Mouse (Mus musculus): ENCODE measurements around the gene Hes1.
"Not testable (repeated sequence)": the region's sequence is repeated elsewhere in the genome, so short reads cannot be mapped to it uniquely, and the experiment has no call there.

The Hes1 gene

DNA sequence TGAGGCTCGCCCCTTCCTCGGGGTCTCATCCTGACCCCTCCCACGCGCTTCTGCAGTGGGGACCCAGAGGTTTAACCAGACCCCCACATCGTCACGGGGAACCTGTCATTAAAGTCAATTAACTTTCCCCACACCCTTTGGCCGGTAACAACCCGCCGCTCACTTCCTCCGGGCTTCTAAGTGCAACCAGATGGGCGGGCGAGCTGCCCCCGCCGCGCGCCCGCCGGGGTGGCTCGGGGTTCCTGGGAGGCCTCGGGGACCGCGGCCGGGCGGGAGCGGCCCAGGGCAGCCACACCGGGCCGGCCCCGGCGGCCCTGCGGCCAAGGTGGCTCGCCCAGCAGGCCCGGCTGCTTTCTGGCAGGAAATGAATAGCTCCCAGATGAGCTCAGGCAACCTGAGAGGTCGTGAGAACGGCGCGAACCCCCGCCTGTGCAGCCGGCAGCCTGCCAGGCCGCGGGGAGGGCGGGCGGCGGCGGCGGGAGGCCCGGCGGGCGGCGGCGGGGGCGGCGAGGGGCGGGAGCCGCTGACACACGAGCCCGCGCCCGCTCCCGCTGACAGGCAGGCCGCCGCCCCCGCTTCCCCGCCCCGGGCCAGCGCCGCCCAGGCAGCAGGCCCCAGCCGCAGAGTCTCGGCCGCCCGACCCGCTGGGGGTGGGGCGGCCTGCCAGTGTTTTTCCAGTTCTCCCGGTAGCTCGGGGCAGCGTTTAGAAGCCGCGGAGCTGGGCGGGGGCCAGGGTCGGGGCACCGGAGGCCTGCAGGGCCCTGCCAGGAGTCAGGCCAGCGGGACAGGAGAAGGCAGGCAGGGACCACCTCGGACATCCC lies 6.0 kb downstream of the Hes1 start:
- DNase-seq (ENCODE audit: low read depth, low spot score), result peak; percentile 81

GRCm38 (mm10) chr16:30070771-30071191 lies 6.6 kb downstream of the Hes1 start:
- peak; percentile 71 for DNase-seq (ENCODE audit: low read depth, low spot score)

GRCm38 (mm10) chr16:30073317-30073716 lies 9.1 kb downstream of the Hes1 start:
- no peak for DNase-seq (ENCODE audit: low read depth, low spot score)

DNA sequence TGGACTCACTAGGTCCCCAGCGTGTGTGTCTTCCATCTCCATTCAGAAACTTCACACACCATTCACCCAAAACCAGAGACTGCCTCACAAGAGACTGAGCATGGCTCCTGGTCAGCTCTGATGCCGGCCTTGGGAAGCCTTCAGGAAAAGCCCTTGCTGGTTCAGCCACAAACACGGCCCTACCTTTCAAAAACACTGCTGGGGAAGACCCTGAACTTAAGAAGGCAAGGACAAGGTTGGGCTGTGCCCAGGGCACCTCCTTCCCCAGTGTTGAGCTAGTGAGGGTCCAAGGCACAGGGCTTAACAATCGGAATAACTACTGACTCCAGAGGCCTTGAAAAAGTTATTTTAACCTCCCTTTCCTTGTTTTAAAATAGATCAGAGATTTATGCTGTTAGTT lies 17.3 kb downstream of the Hes1 start:
- no peak for DNase-seq (ENCODE audit: low read depth, low spot score)

GRCm38 (mm10) chr16:30081980-30082379 lies 17.8 kb downstream of the Hes1 start:
- no peak for DNase-seq (ENCODE audit: low read depth, low spot score)

DNA sequence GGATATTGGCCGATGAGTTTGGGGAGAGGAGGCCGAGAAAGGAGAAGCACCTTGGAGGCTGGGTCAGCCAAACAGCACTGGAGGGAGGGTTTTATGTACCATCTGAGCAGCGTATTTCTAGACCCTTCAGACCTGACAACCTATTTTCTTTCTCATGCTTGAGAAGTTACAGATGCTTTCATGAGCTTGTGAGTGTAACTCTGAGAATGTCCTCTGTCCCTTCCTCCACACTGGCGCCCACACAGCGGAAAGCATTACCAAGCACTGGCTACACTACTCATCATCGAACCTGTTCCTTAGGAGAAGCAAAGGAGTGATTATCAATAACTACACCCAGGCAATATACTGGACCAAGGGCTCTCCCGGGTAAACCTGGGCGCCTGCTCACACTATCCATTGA lies 18.8 kb downstream of the Hes1 start:
- no peak for DNase-seq (ENCODE audit: low read depth, low spot score)

- no peak for DNase-seq (ENCODE audit: low read depth, low spot score)
Measured at GRCm38 (mm10) chr16:30083536-30083935, 19.4 kb downstream of the Hes1 start.

- DNase-seq (ENCODE audit: low read depth, low spot score), result no peak
Measured at GRCm38 (mm10) chr16:30088646-30089045, 24.5 kb downstream of the Hes1 start.

- DNase-seq (ENCODE audit: low read depth, low spot score), result no peak
Measured at GRCm38 (mm10) chr16:30090200-30090865, 26.1 kb downstream of the Hes1 start.

DNA sequence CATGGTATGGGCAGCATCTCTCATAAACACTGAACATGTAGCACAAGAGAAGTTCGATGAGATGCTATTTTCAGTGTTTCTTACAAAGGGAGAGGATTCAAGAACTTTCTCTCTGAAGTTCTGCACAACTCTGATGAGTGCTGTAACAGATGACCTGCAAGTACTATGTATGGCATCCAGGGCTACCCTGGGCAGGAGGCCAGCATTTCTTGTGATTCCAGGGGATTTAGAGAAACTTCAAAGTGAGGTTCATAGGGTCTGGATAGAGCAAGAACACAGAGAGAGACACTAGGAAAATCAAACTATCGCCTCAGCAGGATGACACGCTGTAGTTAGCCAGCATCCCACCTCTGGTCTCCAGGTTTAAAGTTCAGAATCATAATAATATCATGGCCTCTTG lies 31.9 kb downstream of the Hes1 start:
- no peak for DNase-seq (ENCODE audit: low read depth, low spot score)

- peak; percentile 51 for DNase-seq (ENCODE audit: low read depth, low spot score)
Measured at GRCm38 (mm10) chr16:30096475-30096874, 32.3 kb downstream of the Hes1 start.

DNA sequence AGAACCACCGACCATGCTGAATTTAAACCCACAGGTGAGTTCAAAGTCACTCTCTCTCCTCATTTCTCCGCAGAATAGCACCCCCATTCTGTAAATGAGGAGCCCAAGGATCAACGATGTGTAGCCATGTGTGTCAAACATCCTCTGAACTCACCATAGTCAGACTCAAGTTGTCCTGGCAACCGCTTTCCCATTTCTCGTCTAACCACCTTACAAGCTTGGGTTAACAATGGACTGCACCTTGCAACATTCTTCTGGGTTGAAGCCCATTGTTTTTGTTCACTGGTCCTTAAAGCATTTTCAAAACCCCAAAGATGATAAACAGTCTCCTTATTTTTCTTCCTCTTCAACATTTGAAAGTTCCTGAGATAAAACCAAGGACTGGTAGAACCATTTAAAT lies 34.9 kb downstream of the Hes1 start:
- no peak for DNase-seq (ENCODE audit: low read depth, low spot score)

DNA sequence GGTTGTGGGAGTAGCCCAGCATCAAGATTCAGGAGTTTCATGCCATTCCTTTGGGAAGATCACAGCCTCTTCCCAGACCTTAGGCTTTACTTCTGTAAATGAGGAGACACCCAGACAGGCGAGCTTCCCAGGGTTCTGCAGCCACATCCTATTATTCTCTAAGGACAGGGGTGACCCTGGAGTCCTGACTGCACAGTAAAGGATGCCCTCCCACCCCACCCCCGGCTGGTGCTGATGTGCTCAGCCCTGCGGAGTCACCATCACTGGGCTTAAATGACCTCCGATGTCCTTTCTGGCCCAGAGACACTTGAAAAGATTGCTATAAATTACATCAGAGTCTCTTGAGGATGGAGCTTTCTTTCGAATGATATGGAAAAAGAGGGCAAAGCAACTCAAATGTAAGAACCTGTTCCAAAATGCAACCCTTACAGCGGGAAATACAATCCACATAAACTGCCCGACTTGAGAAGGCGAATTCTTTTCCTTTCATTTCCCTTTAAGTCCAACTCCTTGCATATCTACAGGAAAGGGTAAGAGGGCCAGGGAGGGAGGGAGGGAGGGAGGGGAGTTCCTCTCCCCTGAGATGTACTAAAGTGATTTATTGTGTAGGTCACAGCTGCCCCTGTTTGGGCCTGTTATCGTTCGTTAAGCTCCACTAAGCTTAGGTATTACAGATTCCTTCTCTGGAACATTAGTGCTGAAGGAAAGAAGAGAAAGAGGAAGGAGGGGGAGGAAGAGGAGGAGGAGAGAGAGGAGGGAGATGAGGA lies 38.1 kb downstream of the Hes1 start:
- DNase-seq (ENCODE audit: low read depth, low spot score), result peak; percentile 63

- no peak for DNase-seq (ENCODE audit: low read depth, low spot score)
Measured at GRCm38 (mm10) chr16:30102982-30103381, 38.8 kb downstream of the Hes1 start.

DNA sequence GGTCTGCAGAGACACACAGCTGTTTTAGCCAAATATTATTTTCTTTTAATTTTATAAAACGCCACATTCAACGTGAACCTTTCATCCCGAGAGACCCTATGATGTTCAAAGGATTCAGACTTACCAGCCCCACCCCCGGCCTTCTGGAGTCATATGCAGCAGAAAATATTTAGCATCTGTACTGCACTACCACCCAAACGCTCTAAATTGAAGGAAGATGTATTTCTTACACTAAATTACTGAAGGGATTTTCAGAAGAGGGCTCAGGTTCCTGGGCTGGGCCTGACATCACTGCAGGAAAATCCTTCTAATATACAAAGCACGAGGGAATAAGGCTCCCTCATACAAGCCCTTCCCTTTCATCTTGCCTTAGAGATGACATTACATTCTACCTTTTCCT lies 39.3 kb downstream of the Hes1 start:
- DNase-seq (ENCODE audit: low read depth, low spot score), result no peak

GRCm38 (mm10) chr16:30104363-30104762 lies 40.2 kb downstream of the Hes1 start:
- no peak for DNase-seq (ENCODE audit: low read depth, low spot score)

DNA sequence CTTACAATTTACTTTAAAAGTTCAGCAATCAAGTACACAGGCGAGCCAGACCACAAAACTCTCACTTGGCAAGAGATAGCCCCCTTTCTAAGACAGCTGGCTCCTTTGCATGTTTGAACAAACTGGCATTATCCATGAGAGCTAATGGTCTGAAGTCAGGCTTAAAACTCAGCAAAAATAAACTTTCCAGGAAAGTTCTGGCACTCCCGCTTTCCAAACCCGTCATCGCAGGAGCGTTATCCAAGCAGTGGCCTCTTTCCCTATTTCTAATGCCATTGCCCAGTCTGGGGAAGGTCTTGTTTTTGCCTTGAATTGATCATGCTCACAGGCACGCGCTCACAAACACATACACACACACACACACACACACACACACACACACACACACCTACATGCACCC lies 41.3 kb downstream of the Hes1 start:
- no peak for DNase-seq (ENCODE audit: low read depth, low spot score)

DNA sequence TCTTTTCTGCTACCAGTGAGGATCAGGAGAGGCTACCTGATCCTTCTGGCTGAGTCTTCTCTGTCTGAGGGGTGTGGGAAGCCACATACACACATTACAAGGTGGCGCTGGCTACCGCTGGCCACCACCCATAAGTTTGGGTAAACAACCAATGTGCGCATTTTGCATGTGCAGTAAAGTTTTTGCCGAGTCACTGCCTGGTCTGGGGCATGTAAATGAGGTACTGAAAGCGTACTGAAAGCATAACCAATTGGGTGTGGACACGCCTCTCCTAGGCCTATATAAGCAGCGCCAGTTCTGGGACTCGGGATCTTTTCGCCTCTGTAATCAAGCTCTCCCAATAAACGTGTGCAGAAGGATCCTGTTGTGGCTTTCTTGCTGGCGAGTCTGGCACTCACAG lies 44.0 kb downstream of the Hes1 start:
- not testable (repeated sequence) for DNase-seq (ENCODE audit: low read depth, low spot score)

GRCm38 (mm10) chr16:30110466-30110865 lies 46.3 kb downstream of the Hes1 start:
- no peak for DNase-seq (ENCODE audit: low read depth, low spot score)

DNA sequence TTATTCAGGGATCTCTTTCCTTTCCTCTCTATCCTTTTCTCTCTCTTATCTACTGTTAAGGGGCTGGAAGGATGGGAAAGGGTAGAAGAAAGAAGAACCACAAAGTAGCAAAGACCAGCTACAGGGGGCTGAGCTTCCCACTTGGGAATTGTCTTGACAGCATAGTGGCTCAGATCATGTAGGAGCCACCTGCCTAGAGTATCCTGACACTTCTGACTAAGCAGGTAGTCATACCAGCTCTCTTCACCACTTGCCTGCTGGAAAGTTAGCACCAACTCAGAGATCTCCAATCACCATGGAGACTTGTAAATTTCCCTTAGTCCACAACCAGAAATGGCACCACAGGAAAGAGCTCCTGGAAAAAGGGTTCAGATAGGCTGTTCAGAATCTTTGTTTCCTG lies 46.9 kb downstream of the Hes1 start:
- no peak for DNase-seq (ENCODE audit: low read depth, low spot score)

- DNase-seq (ENCODE audit: low read depth, low spot score), result no peak
Measured at GRCm38 (mm10) chr16:30111566-30111965, 47.4 kb downstream of the Hes1 start.

DNA sequence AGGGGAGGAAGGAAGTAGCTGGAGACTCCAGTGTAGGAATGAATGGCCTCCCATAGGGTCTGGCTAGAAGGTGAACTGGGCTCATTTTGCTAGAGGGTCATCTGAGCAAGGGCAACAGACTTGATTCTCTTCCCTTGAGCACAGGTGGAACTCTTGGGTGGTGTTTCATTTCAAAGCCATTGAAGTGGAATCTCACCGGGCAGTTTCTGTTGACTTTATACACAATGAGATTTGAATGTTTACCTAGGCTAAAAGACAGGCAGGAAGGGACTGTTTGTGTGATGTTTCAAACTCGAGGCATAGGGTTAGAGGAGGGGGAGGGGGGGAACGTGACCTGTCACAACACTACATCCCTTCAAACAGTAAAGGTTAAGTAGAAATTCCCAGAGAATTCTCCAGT lies 49.0 kb downstream of the Hes1 start:
- DNase-seq (ENCODE audit: low read depth, low spot score), result no peak

Measured in forelimb bud, embryonic 11.5 days (tissue).